Mouse (Mus musculus) cortical plate, adult 2 months (tissue): ENCODE results near the gene Sall2.

ENCODE experiments used
- CTCF ChIP-seq: fragments of 200-500 bp; IDR thresholded peaks from 2 replicates; pipeline ENCODE4 v1.5.1; 2011; ENCODE audit warnings: mild to moderate bottlenecking, control low read depth, low read length; ENCODE audit not compliant: insufficient read depth; ENCODE audit errors: extremely low read depth
- POLR2A ChIP-seq: fragments of 200-500 bp; IDR thresholded peaks from 2 replicates; pipeline ENCODE4 v1.6.1; 2011; ENCODE audit warnings: mild to moderate bottlenecking, low read length, control low read depth; ENCODE audit not compliant: insufficient read depth; ENCODE audit errors: extremely low read depth

DNA sequence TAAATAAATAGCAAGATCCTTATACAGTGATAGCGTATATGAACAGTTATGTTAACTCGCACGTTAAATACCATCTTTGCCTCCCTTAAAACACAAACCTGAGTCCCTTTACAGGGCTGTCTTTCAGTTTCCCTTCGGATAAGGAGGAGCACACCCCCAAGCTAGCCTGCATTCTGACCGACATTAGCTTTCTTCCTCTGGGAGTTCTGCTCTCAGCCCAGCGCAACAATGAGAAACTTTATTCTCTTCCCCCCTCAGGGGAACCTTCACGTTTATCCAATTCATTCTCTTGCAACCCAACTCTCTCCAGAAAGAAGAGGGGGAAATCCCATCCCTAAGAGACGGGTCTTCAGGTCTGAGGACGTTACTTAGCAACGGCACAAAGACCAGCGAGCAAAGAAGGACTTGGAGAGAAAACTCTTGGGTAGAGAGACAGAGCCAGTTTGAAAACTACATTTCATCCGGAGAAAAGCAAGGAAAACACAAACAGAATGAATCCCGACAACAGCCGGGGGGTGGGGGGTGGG is 1.1 kb downstream of the Sall2 start:
- no peak for TF ChIP-seq POLR2A
- TF ChIP-seq CTCF = no peak
